Mouse (Mus musculus) bone marrow, adult 2 months (tissue): ENCODE results near the gene Jmjd6.
A peak's percentile ranks its signal among the peaks of the same experiment; 100 is the strongest.

Experiments used
- CTCF ChIP-seq: fragments of 200-500 bp; IDR thresholded peaks from 2 replicates; pipeline ENCODE4 v1.5.1; 2011; ENCODE audit warnings: low read length, control low read depth; ENCODE audit not compliant: control insufficient read depth, insufficient read depth
- POLR2A ChIP-seq: fragments of 200-500 bp; IDR thresholded peaks from 2 replicates; pipeline ENCODE4 v1.6.1; 2011; ENCODE audit warnings: low read depth, mild to moderate bottlenecking, control low read depth, low read length, borderline replicate concordance; ENCODE audit not compliant: control insufficient read depth

GRCm38 (mm10) chr11:116852291-116852890 is 9.1 kb upstream of the Jmjd6 start, which contains the start of gene Mfsd11:
- peak; percentile 35; the same call in 1 of the 2 replicates for TF ChIP-seq POLR2A
- no peak for TF ChIP-seq CTCF
